Mouse (Mus musculus) central nervous system, embryonic 14 days (tissue): ENCODE data around the gene Zdhhc15. TPM values are rescaled to one million over a fixed set of nuclear protein-coding genes. Genes with fewer than 3 reads are reported as not detected.

ENCODE experiments used
- polyA plus RNA-seq: library from polyadenylated mRNA; depleted of rRNA; stranded (reverse); fragments of >200 nt; gene quantifications from 2 replicates; pipeline ENCODE4 v1.2.3, GENCODE M21; 2012; rRNA removed

Gene Zdhhc15
- 3.9 and 4.6 TPM in 2 replicates for polyA plus RNA-seq

DNA sequence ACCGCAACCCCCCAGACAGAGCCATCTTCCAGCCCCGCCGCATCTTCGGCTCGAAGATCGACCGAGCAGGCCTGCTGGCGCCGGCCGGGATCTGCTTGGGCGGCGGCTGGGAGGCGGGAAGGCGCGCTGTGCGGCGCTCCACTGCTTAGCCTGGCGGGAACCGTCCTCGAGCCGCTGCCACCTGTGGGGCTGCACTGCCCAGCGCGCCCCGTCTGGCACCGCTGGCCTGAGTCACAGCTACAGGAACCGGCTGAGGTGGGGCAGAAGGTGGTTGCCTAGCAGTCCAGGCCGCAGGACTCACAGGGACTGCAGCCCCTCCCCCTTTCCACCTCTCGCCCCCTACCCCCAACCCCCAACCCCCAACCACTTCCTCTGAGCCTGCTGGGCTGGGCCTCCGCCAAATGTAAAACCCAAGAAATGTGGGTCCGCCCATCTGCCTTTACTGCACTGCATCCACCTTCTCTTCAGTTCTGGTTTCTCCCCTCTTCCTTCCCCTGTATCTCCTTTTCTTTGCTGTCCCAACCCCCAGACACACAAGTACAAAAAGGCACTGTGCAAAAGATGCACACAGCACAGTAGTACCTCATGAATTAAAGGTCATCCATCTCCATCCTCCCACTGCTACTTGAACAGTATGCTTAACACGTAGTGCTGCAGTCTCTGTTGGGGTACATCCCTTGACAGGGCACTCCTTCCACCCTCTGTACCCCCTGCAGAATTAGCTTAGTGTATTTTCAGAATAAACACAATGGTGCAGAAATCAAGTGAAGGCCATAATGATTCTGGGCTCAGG, at the start of gene Zdhhc15:
TSS of gene Zdhhc15 (minus strand) at position 308 of the 793 bp plus-strand sequence.

Other genes starting within 250 kb of the Zdhhc15 start
- gene Uprt, start 188.2 kb downstream of the Zdhhc15 start, polyA plus RNA-seq, result 4.2 and 4.4 TPM in 2 replicates
- 10.3 and 10.6 TPM in 2 replicates for gene Magee2, start 186.2 kb upstream of the Zdhhc15 start, polyA plus RNA-seq